Mouse (Mus musculus): Measurements from ENCODE around the gene Arl6ip5. TPM values are rescaled to one million over a fixed set of nuclear protein-coding genes. Genes with fewer than 3 reads are reported as not detected.
"Not testable (repeated sequence)": the region's sequence is repeated elsewhere in the genome, so short reads cannot be mapped to it uniquely, and the experiment has no call there.

The Arl6ip5 gene
- total RNA-seq, 2 experiments from 2014 or later: 97.3 to 105 TPM

GRCm38 (mm10) chr6:97222931-97223467, 12.5 kb downstream of the Arl6ip5 start:
- DNase-seq (ENCODE audit: low spot score in 2 of 2): no peak

DNA sequence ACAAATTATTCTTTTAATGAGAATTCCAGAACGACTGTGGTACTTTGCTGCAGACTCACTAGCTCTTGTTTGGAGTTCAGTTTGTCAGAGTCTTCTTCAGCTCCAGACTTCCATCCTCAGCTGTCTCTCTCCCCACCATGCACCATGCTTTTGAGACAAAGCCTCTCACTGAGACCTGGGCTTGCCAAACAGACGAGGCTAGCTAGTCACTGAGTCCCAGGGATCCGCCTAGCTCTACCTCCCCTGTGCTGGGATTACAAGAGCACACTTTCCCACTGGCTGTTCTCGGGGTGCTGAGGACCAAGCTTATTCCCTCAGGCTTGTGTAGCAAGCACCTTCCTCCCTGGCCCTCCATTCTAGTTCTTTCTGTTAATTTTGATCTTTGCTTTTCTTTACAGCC, 13.1 kb downstream of the Arl6ip5 start:
- DNase-seq (ENCODE audit: low spot score in 2 of 2): no peak

DNA sequence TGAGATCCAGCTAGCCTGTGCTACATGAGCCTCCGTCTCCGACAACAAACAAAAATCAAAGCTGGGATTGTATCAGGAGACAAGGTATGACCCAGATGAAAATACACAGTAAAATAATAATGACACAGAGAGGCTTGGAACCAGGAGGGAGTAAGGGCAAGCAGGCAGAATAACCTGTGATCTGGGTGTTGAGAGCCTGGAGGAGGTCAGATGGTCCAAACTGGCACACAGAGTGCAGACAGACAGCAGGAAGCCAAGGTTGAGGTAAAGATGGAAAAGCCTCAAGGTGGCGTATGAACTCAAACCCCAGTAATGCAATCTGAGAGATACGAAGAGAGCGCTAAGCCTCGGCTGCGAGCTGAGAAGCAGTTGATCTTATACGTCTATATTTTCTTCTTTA, 14.0 kb downstream of the Arl6ip5 start:
- DNase-seq (ENCODE audit: low spot score in 2 of 2): no peak

- DNase-seq (ENCODE audit: low spot score in 2 of 2): no peak
Measured at GRCm38 (mm10) chr6:97226083-97226491, 15.6 kb downstream of the Arl6ip5 start.

GRCm38 (mm10) chr6:97227067-97227847, 16.8 kb downstream of the Arl6ip5 start:
- DNase-seq (ENCODE audit: low spot score in 2 of 2): no peak

GRCm38 (mm10) chr6:97234911-97235668, 24.6 kb downstream of the Arl6ip5 start:
- DNase-seq (ENCODE audit: low spot score in 2 of 2): no peak

DNA sequence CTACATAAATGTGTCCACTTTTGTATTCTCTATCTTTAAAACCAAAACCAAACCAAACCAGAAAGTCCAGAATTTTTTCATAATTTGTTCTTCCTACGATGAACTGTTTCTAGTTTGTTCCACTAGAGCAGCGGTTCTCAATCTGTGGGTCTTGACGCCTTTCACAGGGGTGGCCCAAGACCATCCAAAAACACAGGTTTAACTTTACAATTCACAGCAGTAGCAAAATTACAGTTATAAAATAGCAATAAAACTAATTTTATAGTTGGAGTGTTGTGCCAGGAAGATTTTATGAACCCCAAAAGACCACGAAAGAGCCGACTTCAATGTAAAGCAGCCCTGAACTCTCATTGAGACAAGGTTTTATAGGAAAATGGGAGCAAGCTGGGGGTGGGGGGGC, 25.6 kb downstream of the Arl6ip5 start:
- no peak for DNase-seq (ENCODE audit: low spot score in 2 of 2)

GRCm38 (mm10) chr6:97239360-97239759, 28.9 kb downstream of the Arl6ip5 start:
- no peak for DNase-seq (ENCODE audit: low spot score in 2 of 2)

- no peak for DNase-seq (ENCODE audit: low spot score in 2 of 2)
Measured at GRCm38 (mm10) chr6:97240092-97240491, 29.6 kb downstream of the Arl6ip5 start.

- DNase-seq (ENCODE audit: low spot score in 2 of 2): no peak
Measured at GRCm38 (mm10) chr6:97242522-97242921, 32.0 kb downstream of the Arl6ip5 start.

DNA sequence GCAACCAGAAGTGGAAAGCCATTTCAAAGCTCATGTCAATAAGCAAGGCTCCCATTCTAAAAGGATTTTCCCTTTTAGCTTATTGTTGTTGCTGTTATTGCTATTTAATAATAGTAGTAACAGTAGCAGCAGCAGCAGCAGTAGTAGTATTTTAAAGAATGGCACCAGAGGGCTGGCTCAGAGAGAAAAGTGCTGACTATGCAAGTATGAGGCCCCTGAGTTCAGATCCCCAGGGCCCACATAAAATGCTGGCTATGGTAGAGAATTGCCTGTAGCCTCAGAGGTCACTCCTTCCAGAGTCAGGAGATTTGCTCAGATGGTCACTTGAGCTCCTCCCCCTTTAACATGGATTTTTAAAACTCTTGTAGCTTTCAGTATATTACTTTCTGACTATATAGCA, 34.7 kb downstream of the Arl6ip5 start:
- no peak for DNase-seq (ENCODE audit: low spot score in 2 of 2)

- peak in 1 of 2 experiments; percentile 17 for DNase-seq (ENCODE audit: low spot score in 2 of 2)
Measured at GRCm38 (mm10) chr6:97250966-97251365, 40.5 kb downstream of the Arl6ip5 start.

- DNase-seq (ENCODE audit: low spot score in 2 of 2): no peak
Measured at GRCm38 (mm10) chr6:97252086-97252485, 41.6 kb downstream of the Arl6ip5 start.

DNA sequence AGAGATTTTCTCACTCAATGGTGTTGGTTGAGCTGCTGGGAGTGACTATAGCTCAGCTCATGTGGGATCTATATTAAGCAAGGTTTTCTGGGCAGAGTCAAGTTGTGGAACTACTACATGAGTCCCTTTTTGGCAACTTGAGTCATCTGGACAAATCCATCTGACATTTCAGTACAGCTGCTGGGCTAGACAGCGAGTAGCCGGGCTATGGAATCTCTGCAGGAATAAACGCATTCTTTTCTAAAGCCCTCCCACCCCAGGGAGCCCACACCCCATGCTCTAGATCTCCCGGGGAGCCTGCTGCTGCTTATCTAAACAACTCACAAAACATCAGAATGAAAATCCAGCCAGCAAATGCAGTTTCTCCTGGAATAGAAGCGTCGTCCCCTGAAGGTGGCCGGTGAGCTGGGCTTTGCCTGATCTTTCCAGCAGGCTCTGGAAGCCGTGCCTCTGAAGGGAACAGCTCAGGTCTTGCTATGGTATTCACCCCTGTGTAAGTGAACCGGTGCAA, 42.3 kb downstream of the Arl6ip5 start, which contains the start of gene Lmod3:
Gene Lmod3, minus strand, starts transcription at position 49 of the 511 bp plus-strand sequence.
- no peak for DNase-seq (ENCODE audit: low spot score in 2 of 2)

DNA sequence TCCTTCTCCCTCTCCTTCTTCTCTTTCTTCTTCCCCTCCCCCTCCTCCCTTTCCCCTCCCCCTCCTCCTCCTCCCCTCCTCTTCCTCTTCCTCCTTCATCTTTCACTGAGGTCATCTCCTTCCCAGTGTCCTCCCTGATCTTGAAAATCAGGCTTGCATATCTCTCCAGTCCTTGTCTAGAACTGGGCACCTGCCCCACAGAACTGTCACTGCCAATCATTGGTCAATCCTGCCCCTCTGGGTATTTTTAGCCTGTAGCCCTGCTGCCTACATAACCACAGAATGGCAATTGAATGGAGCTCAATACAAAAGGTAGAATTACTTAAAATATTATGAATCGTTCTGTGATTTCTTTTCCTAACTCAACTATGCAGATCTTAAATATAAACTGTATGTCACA, 48.0 kb downstream of the Arl6ip5 start:
- DNase-seq (ENCODE audit: low spot score in 2 of 2): no peak

DNA sequence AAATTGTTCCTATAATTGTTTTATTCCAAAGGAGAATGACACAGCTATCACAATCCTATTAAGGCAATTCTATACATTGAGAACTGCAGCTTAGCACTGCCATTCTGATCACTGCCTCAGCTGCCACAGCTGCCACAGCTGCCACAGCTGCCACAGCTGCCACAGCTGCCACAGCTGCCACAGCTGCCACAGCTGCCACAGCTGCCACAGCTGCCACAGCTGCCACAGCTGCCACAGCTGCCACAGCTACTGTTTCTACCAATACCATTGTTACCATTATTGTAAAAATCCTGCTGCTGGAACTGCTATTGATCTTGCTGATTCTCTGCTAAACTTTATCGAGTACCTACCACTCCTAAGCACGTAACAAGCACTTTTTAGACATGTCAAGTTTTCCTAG, 49.4 kb downstream of the Arl6ip5 start:
- not testable (repeated sequence) for DNase-seq (ENCODE audit: low spot score in 2 of 2)

- no peak for DNase-seq (ENCODE audit: low spot score in 2 of 2)
Measured at GRCm38 (mm10) chr6:97262229-97262628, 51.7 kb downstream of the Arl6ip5 start.

- DNase-seq (ENCODE audit: low spot score in 2 of 2): not testable (repeated sequence)
Measured at GRCm38 (mm10) chr6:97263750-97264149, 53.3 kb downstream of the Arl6ip5 start.

- no peak for DNase-seq (ENCODE audit: low spot score in 2 of 2)
Measured at GRCm38 (mm10) chr6:97265240-97265639, 54.8 kb downstream of the Arl6ip5 start.

DNA sequence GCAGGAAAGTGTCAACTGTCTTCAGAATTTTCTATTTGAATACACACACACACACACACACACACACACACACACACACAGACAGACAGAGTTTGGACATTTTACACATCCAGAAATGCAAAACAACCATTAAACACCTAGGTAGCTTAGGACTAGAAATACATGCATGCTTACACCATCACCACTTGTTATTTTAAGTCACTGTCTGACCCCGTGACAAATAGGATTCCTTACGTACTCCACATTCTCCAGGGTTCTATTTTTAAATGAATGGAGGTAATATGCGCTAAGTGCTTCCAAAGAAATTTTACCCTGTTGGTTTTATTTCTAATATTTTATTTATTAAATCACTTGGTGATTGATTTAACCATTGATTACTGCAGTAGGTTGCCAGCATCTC, 55.2 kb downstream of the Arl6ip5 start:
- DNase-seq (ENCODE audit: low spot score in 2 of 2): no peak

- no peak for DNase-seq (ENCODE audit: low spot score in 2 of 2)
Measured at GRCm38 (mm10) chr6:97266661-97267060, 56.2 kb downstream of the Arl6ip5 start.

DNA sequence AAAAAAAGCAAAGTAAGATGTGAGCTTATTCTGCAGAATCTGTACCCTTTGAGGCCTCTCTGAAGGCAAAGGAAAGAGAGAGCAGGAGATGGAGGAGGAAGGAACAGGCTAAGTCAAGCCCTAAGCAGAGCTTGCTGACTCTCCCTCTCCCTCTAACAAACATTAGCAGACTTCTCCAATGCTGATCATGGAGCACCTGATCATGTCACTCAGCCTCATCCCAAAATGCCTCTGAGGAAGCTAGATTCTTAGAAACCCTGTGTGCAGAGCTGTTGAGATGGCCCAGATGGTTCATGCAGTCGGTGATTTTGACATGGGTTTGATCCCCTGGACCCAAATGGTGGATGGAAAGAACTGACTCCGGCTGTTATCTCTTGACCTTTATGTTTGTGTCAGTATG, 56.6 kb downstream of the Arl6ip5 start:
- no peak for DNase-seq (ENCODE audit: low spot score in 2 of 2)
